Mouse (Mus musculus) liver, embryonic 16.5 days (tissue): ENCODE measurements at regions not wholly inside any gene's neighbourhood (a gene's known extent, or its start where the extent isn't known, plus 50 kb on each side); places are given as distances from the start of the nearest gene placed in this dataset.

Source experiments
- ATAC-seq: fragments of 200-750 bp; cut with Nextera tagmentation; 2 replicates; pipeline ENCODE4 v1.8.0; 2017; ENCODE audit warnings: low read depth, mild to moderate bottlenecking, moderate number of reproducible peaks, moderate library complexity
- H3K27ac ChIP-seq: fragments of 300-500 bp; sonication (generic); 2 replicates; pipeline ENCODE4 v1.5.1; 2014; ENCODE audit warnings: mild to moderate bottlenecking, low read length
- H3K27me3 ChIP-seq: fragments of 300-500 bp; sonication (generic); 2 replicates; pipeline ENCODE4 v1.6.1; 2014; ENCODE audit warnings: low read depth, low read length, mixed read lengths; ENCODE audit not compliant: control insufficient read depth, insufficient read depth
- H3K36me3 ChIP-seq: fragments of 300-500 bp; sonication (generic); 2 replicates; pipeline ENCODE4 v1.6.1; 2014; ENCODE audit warnings: mild to moderate bottlenecking; ENCODE audit not compliant: control insufficient read depth, insufficient read depth
- H3K4me1 ChIP-seq: fragments of 300-500 bp; sonication (generic); 2 replicates; pipeline ENCODE4 v1.6.1; 2014; ENCODE audit warnings: low read depth, low read length, mixed read lengths; ENCODE audit not compliant: control insufficient read depth
- H3K4me2 ChIP-seq: fragments of 300-500 bp; sonication (generic); 2 replicates; pipeline ENCODE4 v1.6.1; 2014; ENCODE audit warnings: low read depth, low read length, mixed read lengths
- H3K4me3 ChIP-seq: fragments of 300-500 bp; sonication (generic); 2 replicates; pipeline ENCODE4 v1.5.1; 2014; ENCODE audit warnings: low read depth, mild to moderate bottlenecking, low read length
- H3K9ac ChIP-seq: fragments of 300-500 bp; sonication (generic); 2 replicates; pipeline ENCODE4 v1.6.1; 2014; ENCODE audit warnings: low read depth, low read length
- H3K9me3 ChIP-seq: fragments of 300-500 bp; sonication (generic); replicated peaks from 2 replicates; pipeline ENCODE4 v1.6.1; 2016; ENCODE audit warnings: low read length; ENCODE audit not compliant: control insufficient read depth
- WGBS: fragments of 180-500 bp; shearing (Covaris S2); extraction: QIAGEN DNeasy Blood & Tissue Kit; methylation state at CpG from one replicate; pipeline ENCODE4 v1.1.7; 2014; ENCODE audit not compliant: insufficient replicate concordance; 5-methylcytosine and 5-hydroxymethylcytosine counted together

DNA sequence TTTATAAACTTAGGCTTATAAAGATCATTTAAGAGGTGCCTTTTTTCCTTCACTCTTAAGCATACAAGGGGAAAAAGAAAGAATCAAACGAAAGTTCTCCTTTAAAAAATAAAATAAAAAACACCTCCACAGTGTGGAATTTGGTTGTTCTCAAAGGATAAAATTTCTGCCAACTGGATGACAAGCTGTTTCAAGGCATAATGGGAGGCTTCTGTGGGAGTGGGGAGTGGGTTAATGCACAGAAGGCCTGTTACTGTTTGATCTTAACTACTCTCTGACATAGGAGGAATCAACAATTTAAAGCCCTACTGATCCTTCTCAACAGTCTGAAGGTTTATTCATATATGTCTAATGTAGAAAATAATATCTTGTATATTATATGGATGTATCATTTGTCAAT is 99.2 kb upstream of the Usp25 start:
- Histone ChIP-seq H3K9ac (no peak overlapping the region), H3K4me1 (no peaks in the 10 kb centered on the region), H3K4me3 (no peak overlapping the region), H3K27me3 (no peaks in the 10 kb centered on the region), H3K27ac (no peak overlapping the region), H3K36me3 (no peaks in the 10 kb centered on the region), H3K4me2 (no peak overlapping the region), H3K9me3 (no peaks in the 10 kb centered on the region)
- no peak for ATAC-seq
- WGBS: 23% methylated on average over 1 of the region's 1 CpGs

DNA sequence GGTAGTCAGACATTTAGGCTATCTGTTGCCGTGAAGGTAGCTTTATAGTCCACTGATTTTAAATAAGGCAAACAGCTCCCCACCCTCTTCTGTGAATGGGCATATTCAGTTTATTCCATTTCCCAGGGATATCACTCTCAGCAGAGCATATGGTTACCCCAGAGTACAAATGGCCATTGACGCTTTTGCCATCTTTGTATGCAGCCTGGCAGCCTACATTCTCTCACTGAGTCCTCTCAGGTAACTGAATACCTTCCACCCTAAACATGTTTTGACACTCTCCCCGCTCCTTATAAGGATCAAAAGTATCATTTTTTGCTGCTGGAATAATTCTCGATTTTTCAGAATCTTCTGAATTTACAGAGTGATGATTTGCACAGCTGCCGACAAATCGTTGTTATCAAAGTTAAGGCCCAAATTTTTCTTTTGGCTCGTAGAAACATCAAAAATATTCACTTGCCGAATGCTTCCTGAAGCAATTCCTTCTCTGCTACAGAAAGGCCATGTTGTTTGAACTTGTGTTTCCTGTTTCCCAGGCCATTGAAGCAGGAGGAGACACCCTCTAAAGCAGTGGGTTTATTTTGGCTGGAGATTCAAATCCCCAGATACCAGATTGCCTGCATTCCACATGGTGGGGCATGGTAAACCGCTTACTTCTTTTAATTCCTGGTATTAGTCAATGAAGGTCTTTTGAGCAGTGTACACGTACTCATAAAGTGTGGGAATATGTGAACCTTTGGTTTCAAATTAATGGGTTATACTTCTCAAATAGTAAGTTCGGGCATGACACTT is 108.1 kb upstream of the Usp25 start:
- H3K4me1 ChIP-seq: no peaks in the 10 kb centered on the region
- 64% methylated on average over 11 of the region's 11 CpGs for WGBS
- H3K27me3 ChIP-seq: no peaks in the 10 kb centered on the region
- no peaks in the 10 kb centered on the region for H3K36me3 ChIP-seq
- no peak overlapping the region for H3K27ac ChIP-seq
- no peak overlapping the region for H3K4me2 ChIP-seq
- H3K9ac ChIP-seq: no peak overlapping the region
- ATAC-seq: no peak
- H3K4me3 ChIP-seq: no peak overlapping the region
- H3K9me3 ChIP-seq: no peaks in the 10 kb centered on the region

- no peaks in the 10 kb centered on the region for H3K36me3 ChIP-seq
- ATAC-seq: no peak
Measured at GRCm38 (mm10) chr16:76899083-76899482, 114.4 kb upstream of the Usp25 start.

DNA sequence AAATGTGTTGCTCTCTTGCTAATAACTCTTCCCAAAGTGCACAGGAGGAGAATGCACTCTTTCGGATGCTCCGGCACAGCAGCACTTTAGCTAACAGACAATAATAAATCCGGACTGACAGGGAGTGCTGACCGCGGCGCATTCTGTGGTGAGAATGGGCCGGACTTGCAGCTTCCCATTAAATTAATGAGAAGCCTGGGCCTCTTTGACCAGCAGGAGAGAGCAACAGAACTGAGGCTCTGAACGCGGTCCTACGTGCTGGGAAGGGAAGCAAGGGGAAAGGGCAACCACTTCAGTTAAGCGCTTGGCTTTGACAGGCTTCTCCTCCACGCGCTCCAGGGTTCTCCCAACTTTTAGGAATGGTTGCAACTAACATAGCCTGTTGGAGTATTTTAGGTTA is 117.2 kb upstream of the Usp25 start:
- H3K27ac ChIP-seq: no peak overlapping the region
- WGBS: 41% methylated on average over 13 of the region's 13 CpGs
- H3K9me3 ChIP-seq: no peaks in the 10 kb centered on the region
- H3K9ac ChIP-seq: no peak overlapping the region
- H3K4me1 ChIP-seq: no peaks in the 10 kb centered on the region
- H3K36me3 ChIP-seq: no peaks in the 10 kb centered on the region
- no peak for ATAC-seq
- H3K4me3 ChIP-seq: no peak overlapping the region
- no peaks in the 10 kb centered on the region for H3K27me3 ChIP-seq
- H3K4me2 ChIP-seq: no peak overlapping the region

More at GRCm38 (mm10) chr16:76899083-76899482, 114.4 kb upstream of the Usp25 start:
- Histone ChIP-seq H3K9ac (no peak overlapping the region), H3K4me1 (no peaks in the 10 kb centered on the region), H3K27me3 (no peaks in the 10 kb centered on the region), H3K4me3 (no peak overlapping the region), H3K4me2 (no peak overlapping the region), H3K27ac (no peak overlapping the region), H3K9me3 (no peaks in the 10 kb centered on the region)
- WGBS: 20% methylated on average over 7 of the region's 7 CpGs

GRCm38 (mm10) chr16:76895781-76896180 is 117.7 kb upstream of the Usp25 start:
- Histone ChIP-seq H3K27ac (no peak overlapping the region), H3K4me2 (no peak overlapping the region), H3K36me3 (no peaks in the 10 kb centered on the region), H3K9me3 (no peaks in the 10 kb centered on the region), H3K4me3 (no peak overlapping the region), H3K9ac (no peak overlapping the region), H3K4me1 (no peaks in the 10 kb centered on the region), H3K27me3 (no peaks in the 10 kb centered on the region)
- WGBS: 53% methylated on average over 5 of the region's 5 CpGs
- ATAC-seq: no peak

DNA sequence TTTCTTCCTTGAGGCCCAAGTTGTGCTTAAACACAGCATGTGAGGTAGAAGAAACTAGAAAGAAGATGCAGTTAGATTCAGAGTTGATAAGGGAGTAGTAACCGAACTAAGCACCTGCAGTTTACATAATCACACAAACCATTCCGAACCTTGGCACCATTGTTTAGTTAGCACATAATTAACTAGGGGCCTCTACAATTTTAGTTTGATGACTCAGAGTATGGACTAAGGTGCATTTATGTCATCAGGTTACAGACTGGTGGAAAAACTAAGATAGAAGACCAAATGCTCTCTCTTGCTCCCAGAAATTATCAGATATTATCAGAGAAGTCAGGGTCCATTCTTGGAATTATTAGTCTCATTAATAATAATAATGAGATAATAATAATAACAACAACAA is 134.9 kb upstream of the Usp25 start:
- Histone ChIP-seq H3K27me3 (no peaks in the 10 kb centered on the region), H3K9me3 (no peaks in the 10 kb centered on the region), H3K4me1 (no peaks in the 10 kb centered on the region), H3K4me2 (no peak overlapping the region), H3K9ac (no peak overlapping the region), H3K4me3 (no peak overlapping the region), H3K27ac (no peak overlapping the region), H3K36me3 (no peaks in the 10 kb centered on the region)
- WGBS: 61% methylated on average over 2 of the region's 2 CpGs
- ATAC-seq: no peak

DNA sequence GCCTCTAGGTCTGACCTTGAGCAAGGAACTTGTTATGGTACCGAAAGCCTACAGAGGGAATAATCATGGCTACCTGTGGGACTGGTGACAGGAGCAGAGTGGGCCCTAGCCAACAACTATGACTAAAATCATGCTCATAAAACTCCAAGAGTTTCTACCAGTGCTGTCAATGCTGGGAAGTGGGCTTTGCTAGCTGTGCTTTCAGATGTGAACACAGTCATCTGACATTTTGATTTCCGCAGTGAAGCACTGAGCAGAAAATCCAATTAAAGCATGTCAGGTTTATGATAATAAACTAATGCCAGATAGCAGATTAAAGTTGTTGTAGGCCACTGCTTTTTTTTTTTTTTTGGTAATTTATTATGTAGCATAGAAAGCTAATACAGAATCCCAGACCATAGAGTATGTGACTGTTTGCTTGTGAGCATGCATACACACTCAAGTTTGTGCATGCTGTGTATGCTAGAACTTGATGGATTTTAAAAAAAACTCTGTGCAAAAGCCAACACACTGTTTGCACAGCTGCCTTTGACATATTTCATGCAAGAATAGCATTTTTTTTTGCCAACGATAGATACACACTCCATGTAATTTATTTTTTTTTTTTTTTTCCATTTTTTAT is 138.0 kb upstream of the Usp25 start:
- H3K27me3 ChIP-seq: no peaks in the 10 kb centered on the region
- no peaks in the 10 kb centered on the region for H3K36me3 ChIP-seq
- 73% methylated on average over 3 of the region's 3 CpGs for WGBS
- H3K9me3 ChIP-seq: no peaks in the 10 kb centered on the region
- no peak overlapping the region for H3K27ac ChIP-seq
- no peak overlapping the region for H3K9ac ChIP-seq
- no peak for ATAC-seq
- no peak overlapping the region for H3K4me3 ChIP-seq
- no peaks in the 10 kb centered on the region for H3K4me1 ChIP-seq
- H3K4me2 ChIP-seq: no peak overlapping the region

DNA sequence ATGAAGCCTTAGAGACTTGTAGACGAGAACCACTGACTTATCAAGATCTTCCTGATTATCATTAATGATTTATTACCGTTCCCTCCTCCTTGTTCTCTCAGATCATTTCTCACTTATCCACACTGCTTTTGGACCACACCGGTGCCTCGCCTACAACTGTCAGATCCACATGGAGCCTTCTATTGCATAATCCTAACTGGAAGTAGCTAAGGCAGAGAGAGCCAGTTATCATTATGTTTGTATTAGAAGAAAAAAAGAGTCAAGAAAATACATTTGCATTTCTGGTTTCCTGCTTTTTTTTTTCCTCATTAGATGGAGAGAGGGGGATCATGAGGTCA is 147.1 kb upstream of the Usp25 start:
- no peak overlapping the region for H3K4me3 ChIP-seq
- H3K27ac ChIP-seq: no peak overlapping the region
- no peaks in the 10 kb centered on the region for H3K27me3 ChIP-seq
- no peaks in the 10 kb centered on the region for H3K4me1 ChIP-seq
- no peak overlapping the region for H3K4me2 ChIP-seq
- no peak for ATAC-seq
- no peaks in the 10 kb centered on the region for H3K36me3 ChIP-seq
- H3K9me3 ChIP-seq: no peaks in the 10 kb centered on the region
- H3K9ac ChIP-seq: no peak overlapping the region
- WGBS: 44% methylated on average over 4 of the region's 4 CpGs

DNA sequence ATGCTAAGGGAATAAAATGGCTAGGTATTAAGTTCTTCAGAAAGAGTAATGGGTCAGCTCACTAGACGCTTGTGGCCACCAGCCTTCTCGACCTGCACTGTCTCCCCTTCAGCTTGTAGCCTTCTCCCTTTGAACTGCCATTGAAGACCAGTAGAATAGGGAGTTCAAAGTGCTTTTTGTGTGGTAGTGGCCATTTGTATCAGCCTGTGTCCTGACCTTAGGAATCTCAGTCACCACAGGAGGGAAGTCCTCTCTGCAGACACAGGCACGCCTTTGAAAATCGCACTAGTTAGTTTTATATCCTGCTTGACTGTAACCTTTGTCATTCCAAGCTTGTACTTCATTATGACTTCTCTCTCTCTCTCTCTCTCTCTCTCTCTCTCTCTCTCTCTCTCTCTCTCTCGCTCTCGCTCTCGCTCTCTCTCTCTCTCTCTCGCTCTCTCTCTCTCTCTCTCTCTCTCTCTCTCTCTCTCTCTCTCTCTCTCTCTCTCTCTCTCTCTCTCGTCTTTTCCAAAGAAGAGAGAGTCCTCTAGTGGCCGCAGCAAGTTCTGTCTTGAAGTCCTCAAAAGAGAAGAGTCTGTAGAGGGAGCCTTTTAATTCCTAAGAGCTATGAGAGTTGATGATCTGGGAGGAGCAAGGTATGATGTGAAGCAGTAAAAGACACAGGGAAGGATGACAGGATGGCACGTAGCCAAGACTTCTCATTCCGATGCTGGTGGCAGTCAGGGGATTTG is 147.6 kb upstream of the Usp25 start:
- no peak overlapping the region for H3K27ac ChIP-seq
- H3K4me1 ChIP-seq: no peaks in the 10 kb centered on the region
- 29% methylated on average over 8 of the region's 12 CpGs for WGBS
- H3K27me3 ChIP-seq: no peaks in the 10 kb centered on the region
- no peak for ATAC-seq
- no peaks in the 10 kb centered on the region for H3K9me3 ChIP-seq
- H3K4me2 ChIP-seq: no peak overlapping the region; the same call in 1 of the 2 replicates
- no peak overlapping the region for H3K9ac ChIP-seq
- H3K36me3 ChIP-seq: no peaks in the 10 kb centered on the region
- H3K4me3 ChIP-seq: no peak overlapping the region
